Mouse (Mus musculus): ENCODE results near the gene Ripor2.

The Ripor2 gene

DNA sequence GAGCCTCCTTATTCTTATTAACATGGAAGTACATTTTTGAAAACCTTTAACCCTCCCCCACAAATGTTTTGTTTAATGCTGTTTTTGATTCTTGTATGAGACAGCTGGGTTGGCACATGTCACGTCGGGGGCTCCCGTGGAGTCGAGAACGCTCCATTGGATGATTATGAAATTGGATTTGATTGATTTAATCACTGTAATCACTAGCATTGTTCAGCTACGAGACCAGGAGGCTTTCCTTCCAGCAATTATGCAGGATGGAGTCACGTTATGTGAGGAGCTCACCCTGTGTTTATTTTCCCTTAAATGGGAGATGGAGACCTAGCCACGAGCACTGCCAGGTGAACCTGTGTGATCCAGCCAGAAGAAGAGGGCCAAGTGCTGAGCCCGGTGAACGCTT, at the start of gene Ripor2:
Gene Ripor2 (plus strand): TSS at position 357 of the 400 bp plus-strand sequence.
- no peak for DNase-seq (ENCODE audit: low read depth, low spot score)

DNA sequence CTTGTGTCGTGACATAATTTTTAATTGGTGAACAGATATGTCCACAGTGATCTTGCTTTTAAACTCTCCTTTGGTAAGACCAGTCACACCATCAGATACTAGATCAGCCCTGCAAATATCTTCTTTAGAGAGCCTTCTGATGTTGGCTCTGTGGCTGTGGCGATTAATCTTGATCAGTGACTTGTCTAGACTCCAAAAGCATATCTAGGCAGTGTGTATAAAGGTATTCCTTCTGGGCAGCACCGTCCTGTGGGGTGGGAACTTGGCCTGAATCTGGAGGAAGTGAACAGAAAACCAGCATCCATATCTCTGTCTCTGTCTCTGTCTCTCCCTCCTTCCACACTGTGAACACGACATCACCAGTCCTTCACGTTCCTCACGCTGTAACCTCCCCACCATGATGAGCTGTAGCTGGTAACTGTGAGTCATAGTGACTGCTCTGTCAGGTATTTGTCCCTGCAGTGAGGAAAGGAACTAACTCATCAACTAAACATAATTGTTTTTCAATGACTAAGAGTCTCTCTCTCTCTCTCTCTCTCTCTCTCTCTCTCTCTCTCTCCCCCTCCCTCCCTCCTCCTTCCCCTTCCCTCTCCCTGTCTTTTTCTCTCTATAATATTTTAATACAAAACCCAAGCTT, 45.3 kb upstream of the Ripor2 start:
- no peak for DNase-seq (ENCODE audit: low read depth, low spot score)

DNA sequence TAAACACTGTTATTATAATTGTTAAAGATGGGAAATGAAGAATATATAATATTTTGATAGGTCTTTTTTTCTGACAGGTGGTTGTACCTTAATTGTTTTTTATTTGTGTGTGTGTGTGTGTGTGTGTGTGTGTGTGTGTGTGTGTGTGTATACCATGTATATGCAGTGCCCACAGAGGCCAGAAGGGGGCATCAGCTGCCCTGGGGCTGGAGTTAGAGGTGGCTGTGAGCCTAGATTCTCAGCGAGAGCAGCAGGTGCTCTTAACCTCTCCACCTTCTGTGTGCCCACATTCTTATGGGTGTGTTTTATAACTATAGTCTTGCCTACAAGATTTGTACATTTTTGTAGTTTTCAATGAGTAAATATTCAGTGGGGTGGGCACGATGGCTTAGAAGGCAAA, 44.0 kb upstream of the Ripor2 start:
- no peak for DNase-seq (ENCODE audit: low read depth, low spot score)

DNA sequence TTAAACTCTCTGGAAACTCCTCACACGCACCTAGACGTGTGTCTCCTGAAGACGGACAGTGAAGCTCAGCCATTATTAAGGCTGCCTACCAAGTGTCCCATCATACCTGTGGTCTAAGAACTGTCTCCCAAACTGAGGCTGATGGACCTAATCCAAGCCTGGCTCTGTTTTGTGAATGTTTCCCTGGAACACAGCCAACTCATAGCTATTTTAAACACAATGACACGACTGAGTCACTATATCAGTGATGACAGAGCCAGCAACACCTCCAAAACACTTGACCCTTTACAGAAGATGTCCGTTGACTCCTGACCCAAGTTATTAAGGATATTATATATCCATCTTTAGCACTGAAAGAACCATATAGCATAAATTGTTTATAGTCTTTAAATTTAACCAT, 43.0 kb upstream of the Ripor2 start:
- DNase-seq (ENCODE audit: low read depth, low spot score), result no peak

DNA sequence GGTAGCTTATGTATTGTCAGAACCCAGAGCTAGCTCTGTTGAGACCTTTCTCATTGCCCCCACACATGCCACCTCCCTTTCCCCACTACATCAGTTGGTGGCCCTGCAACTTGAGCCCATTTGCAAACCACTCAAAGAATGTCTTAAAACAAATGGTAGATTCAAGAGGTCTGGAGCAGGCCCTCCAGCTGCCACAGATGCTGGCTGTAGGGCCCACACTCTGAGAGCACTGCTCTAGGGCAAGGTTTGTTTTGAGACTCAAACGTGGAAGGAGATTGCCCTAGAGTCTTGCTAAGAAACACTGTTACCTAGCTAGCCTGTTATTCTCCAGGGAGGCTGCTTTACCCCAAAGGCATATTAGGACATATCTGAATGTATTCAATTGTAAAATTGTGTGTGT, 36.3 kb upstream of the Ripor2 start:
- DNase-seq (ENCODE audit: low read depth, low spot score), result no peak

DNA sequence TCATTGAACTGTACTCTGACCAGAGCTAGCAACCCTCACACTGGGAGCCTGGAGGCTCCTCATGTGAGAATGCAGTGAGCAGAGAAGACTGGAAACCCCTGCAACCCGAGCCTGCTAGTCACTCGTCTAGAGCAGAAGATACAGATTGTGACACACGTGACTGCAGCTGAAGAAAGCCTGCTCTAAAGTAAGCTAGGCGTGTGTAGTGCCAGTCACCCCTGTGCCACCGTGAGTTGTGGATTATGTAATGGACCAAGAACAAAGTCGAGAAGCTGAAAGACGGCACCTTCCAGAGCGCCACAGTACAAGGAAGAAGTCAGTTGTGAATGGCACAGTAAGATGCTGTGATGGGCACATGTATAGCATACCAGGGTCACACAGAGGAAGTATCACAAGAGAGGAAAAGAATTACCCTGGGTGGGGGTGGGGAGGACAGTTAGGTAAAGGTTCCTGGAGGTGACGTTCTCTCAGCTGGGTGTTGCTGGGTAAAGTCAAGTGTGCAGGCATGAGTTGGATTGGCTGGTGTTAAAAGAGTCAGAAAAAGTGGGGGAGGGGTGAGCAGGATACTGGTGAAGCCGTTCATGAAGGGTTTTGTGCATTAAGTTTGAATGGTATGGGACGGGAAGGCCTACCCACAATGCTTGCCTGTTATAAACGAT, 35.1 kb upstream of the Ripor2 start:
- DNase-seq (ENCODE audit: low read depth, low spot score), result no peak

DNA sequence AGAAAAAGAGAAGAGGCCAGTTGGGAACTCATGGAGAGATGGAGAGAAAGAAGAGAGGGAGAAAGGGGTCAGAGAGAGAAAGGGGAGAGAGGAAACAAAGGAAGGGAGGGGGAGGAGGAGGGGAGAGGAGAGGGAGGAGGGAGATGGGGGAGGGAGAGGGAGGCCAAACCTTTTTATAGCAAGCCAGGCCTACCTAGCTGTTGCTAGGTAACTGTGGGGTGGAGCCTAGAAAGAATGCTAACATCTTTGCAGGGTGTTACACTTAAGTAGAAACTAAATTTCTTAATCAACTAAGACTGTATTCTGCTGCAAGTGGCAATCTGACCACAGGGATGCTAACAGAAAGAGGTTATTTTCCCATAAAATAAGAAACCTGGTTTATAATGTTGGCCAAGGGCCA, 33.1 kb upstream of the Ripor2 start:
- DNase-seq (ENCODE audit: low read depth, low spot score), result no peak

DNA sequence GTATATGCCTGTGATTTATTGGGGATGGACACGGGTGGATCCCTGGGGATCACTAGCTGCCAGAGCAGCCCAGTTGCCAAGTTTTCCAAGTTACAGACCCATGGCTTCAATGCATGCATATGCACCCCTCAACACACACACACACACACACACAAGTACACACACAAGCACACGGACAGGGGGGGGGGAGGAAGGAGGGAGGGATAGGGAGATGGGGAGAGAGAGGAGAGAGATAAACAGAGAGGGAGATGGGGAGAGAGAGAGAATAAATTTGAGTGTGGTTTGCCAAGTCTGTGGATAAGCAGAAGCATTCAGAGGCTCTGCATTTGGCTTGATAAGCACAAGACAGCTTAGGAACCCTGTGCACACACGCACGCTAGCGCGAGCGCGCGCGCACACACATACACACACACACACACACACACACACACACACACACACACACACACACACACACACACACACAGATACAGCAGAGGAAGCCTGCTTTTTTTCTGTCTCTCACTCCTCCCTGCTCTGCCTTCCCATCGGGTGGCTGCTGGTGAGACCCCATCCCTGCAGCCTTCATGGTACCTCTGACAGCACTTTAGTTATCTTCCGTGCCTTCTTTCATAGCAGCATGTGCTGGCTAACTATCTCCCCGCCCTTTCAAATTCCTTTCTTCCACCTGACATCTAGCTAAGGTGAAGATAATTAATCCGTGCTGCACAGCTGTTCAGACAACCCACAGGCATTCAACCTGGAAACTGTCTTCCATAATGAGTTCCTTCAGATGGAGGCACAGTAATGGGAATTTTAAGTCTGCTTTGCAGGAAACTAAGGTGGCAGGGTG, 30.7 kb upstream of the Ripor2 start:
- no peak for DNase-seq (ENCODE audit: low read depth, low spot score)

DNA sequence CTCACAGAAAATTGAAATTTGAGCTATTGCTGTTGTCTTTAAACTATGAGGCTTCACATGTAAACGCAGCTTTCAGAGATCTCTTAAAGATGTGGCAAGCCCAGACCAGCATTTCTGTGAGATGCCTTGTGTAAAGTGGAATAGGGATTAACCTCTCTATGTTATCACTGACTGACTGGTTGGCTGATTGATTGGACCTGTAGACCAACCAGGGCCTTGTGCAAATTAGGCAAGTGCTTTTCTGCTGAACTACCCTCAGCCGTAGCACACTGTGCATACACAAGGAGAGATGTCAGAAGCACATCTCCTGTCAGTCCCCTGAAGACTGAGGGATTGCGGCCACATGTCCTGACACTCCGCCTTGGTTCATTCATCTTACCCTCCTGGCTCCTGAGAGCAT, 29.9 kb upstream of the Ripor2 start:
- DNase-seq (ENCODE audit: low read depth, low spot score), result no peak

DNA sequence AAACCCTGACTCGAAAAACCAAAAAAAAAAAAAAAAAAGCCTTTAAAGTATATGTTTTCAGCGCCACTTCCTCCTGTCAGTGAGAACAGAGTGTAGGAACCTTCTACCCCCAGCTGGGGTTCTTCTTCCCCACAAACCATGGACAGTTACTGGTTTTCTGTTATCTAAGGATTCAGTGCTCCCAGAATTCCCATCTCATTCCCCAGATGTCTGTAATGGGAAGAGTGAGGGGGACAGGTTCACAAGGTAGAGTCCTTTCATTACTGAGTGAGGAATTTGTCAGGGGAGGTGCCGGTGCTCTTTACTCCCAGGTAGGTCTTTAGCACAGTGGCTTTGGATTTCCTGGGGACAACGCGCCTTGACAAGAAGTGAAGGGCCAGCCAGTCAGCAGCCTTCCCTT, 20.6 kb upstream of the Ripor2 start:
- no peak for DNase-seq (ENCODE audit: low read depth, low spot score)

DNA sequence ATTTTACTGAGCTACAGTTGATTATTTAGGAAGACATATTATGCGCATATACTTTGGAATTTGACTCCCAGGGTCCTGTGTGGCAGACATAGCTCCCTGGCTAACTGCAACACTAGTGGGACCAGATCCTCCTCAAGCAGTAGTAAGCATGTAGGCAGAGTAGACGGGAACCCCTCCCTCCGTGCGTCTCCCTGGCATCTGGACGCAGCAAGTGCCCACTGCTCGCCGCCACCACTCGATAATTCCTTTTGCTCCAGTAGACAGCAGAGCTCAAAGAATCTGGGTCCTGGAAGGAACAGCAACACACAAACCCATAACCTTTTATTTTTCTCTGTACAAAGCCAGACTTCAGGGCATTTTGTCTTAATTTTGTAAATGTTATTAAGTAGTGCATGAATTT, 17.3 kb upstream of the Ripor2 start:
- DNase-seq (ENCODE audit: low read depth, low spot score), result no peak

DNA sequence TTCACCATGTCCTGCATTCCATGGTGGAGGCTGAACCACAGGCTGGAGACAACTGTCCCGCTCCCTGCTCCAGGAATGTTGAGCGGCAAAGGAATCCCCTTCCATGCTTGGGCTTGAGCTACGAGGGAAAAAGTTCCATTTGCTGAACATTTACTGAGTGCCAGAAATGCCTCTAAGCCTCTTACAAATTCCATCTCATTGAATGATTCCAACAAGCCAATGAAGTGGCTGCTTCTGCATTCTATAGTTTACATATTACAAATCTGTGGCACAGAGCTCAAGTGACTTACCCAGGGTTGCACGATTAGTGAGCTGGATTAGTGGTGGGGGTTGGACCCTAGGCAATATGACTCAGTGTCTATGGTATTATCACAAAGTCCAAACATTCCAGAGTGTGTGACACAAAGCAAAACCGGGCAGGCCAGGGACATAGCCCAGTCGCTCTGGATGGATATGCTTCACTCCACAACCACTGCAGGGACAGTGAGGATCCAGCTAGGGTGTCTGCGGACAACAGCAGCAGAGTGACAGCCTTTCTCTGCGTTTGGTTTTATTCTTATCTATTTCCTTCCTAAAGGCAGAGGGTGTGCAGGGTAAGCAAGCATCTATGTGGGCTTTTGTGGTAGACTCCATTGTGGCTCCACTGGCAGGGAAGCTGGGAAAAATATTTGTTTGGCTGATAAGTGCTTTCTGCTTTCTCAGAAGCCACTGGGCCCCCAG, 16.6 kb upstream of the Ripor2 start:
- DNase-seq (ENCODE audit: low read depth, low spot score), result no peak

DNA sequence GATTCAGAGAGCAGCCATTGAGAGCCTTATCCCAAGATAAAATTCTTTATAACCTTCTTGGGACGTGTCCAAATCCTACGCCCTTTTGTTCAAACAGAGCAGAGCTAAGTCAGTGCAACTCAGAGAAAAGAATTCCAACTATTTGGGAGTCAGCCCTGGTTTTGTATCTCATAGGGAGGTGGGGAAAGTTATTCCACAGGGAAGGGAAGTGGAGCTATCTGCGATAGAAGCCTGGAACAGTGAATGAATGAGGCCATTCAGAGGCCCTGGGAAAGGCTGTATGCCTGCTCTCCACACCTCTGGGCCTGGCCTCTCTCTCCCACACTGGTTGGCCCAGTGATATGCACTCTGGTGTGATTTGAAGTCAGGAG, 16.1 kb upstream of the Ripor2 start:
- no peak for DNase-seq (ENCODE audit: low read depth, low spot score)

DNA sequence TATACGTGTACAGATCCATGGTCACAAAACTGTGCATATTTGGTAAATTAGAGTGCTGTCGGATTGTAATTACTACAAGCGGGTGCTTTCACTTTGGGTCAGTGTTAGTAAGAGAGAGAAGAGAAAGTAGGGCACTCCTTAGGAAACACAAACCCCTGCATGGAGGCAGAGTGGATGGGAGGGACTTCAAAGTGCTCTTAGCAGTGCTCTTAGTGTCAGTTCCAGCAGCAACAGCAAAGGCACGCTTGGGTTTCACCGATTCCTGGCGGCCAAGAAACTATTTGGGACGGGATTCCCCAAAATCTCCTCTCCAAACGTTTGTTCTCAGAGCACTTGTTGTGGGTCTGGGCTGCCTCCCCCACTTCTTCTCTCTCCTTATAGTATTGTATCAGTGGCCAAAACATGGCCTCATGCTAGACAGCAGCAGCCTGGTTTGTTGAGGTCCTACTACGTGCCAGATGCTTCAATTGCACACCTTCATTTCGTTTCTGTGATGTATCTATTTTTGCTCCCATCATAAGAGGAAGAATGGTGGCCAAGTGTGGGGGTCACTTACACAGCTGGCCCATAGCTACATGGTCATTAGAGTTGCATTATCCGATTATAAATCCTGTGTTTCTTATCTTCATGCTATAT, 14.7 kb upstream of the Ripor2 start:
- no peak for DNase-seq (ENCODE audit: low read depth, low spot score)

DNA sequence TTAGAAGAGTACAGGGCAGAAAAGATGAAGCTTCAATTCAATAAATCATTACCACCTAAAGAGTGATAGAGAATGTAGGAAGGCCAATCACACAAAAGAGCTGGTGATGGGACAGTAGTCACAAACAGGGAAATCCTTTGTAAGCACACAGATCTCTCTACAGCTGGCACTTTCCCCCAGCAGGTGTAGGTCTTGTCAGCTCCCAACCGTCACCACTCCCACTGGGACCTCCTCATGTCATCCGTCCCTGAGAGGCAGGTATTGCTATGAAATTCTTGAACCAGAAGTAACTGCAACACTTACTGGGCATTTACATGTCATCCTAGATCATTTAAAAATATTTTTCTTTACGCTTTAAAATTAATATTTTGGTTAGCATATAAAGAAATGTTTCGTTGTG, 12.9 kb upstream of the Ripor2 start:
- no peak for DNase-seq (ENCODE audit: low read depth, low spot score)

DNA sequence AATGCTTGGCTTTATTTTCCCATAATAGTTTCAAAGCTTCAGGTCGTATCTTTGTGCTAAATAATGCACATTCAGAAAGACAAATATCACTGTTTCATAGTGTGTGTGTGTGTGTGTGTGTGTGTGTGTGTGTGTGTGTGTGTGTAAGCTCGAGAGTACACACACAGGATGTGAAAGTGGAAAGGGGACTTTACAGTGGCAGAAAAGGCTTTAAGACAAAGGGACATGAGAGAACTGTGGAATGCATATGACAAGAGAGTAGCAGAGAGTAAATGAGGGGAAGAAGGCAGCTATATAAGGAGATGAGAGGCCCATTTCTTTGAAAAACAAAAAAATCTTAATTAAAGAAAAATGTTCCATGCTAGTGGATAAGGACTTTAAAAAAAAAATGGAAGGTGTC, 11.3 kb upstream of the Ripor2 start:
- DNase-seq (ENCODE audit: low read depth, low spot score), result no peak

DNA sequence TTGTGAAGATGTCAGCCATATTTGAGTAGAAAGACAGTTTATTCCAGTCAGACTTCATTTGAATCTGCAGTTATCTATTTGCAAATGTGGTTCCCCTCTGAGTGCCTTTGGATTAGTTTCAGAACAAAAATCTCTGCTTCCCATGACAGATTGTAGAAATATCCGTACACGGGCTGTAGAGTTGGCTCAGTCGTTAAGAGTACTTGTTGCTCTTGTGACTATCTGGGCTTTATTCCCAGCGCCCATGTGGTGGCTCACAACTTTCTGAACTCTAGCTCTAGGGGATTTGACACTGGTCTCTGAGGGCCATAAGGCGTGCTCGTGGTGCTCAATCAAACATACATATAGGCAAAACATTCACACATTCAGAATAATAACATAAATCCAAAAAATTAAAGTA, 10.1 kb upstream of the Ripor2 start:
- DNase-seq (ENCODE audit: low read depth, low spot score), result no peak

DNA sequence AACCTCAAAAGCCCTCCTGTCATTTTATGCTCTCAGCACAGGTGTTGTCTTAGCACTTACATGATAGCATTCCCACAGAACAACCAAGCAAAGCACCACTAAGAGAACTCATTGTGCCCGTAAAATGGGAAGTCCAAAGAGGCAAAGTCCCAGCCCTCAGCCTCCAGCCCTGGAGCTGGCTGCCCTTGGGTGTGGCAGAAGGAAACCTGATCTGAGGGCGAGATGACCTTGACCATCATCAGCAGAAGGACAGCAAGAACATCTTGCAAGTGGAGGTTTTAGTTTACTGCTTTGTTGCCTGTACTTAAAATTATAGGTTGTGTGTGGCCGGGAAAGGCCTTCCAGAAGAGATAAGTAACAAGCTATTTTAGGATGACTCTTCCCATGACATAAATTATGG, 6.9 kb upstream of the Ripor2 start:
- DNase-seq (ENCODE audit: low read depth, low spot score), result no peak

DNA sequence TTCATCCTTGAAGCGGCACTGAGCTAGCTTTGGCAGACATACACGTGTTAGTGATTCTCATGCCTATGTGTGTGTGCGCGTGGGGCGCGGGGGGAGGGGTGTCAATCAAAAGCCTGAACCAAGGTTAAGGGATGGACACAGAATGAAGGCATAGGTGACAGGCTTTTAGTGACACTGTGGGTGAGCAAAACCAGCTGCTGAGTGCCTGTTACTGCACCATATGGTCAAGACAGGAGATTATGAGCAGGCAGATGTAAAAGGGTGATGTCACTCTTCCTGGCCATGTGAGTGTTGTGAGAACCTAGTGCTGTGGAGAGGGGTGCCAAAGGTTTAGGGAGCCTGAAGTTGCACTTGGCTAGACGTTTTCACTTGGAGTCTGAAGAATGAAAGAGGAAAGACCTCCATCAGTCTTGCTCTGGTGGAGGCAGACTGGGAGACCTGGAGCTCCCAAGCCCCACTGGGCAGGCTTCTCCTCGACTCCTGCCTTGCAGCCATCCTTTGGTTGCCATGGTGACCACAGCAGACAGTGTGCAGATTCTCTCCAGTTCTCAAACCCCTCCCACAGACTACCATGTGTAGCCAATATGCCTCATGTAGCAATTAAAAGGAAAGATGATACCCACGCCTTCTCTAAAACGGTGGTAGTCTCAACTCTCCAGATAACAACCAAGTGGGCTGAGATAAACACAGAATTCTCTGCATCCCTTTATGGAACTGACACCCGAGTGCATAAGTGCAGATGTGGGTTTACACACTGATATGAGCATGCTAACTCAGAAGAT, 5.5 kb upstream of the Ripor2 start:
- peak; percentile 86 for DNase-seq (ENCODE audit: low read depth, low spot score)

DNA sequence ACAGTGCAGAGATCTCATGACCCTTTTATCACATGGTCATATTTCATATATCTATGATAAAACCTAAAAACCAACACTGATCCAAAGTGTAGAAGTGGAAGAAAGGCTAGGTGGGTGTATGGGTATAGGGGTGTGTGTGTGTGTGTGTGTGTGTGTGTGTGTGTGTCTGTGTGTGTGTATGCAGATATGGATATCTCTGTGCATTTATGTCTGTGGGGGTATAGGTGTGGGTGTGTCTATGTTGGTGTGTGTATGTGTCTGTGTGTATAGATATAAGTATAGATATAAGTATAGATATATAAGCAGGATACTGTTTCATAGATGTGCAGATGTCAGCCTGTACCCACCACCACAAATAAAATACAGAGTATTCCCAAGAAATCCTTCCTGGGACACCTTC, 3.7 kb upstream of the Ripor2 start:
- DNase-seq (ENCODE audit: low read depth, low spot score), result no peak

DNA sequence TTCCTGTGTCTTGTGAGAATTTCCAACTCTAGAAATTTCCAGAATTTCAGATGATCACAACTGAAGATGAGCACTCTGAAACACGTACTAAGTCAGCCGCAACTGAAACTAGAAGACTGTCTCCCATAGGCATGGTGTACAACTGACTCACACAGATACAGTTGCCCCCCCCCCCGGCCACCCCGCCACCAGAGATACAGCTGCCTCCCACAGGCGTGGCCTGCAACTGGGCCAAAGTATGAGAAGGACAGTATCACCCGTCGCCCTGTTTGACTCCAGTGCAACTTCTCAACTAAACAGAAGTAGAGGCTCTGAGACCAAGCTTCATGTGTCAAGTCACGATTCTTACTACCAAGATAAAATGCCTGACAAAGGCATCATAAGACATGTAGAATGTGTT, 1.2 kb upstream of the Ripor2 start:
- no peak for DNase-seq (ENCODE audit: low read depth, low spot score)
